Mouse (Mus musculus): ENCODE results near the gene Atp2b4. TPM values are rescaled to one million over a fixed set of nuclear protein-coding genes. Genes with fewer than 3 reads are reported as not detected.

The Atp2b4 gene
- total RNA-seq, 2 experiments from 2014 or later = 370 to 490 TPM

DNA sequence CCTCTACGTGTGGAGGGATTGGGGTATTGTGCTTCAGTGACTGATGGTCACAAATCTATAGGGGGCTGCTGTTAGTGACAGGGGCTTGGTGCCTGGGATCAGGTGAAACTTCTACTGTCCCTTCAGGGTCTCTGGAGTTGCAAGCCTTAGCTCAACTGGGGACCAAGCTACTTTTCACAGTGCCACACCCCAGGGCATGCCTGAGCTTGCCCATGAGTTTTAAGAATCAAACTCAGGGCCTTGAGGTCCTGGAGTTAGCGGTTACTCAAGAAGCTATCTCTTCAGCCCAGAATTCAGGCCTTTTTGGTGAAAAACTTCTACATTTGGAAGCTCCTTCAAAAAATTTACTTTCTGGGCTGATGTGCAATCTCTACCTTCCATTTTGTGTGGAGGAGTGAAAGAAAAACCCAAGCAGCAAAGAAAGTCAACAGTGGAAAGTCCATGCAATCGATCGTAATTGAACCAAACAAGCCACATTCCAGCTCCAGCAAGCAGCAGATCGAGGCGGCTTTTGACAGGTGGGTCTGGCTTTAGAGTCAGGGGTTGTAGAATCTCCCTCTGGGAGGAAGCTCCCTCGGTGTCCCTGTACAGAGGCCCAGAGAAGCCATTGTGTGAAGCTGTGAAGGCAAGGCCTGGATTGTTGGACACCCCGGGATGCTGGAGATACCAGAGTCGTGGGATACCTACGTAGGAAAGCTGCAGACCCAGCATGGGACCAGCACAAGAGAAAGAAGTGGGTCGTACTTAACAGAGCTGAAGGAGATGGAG is 136.5 kb downstream of the Atp2b4 start:
- no peak for ATAC-seq (replicated peaks; ENCODE audit: low FRiP score, poor library complexity, severe bottlenecking)

DNA sequence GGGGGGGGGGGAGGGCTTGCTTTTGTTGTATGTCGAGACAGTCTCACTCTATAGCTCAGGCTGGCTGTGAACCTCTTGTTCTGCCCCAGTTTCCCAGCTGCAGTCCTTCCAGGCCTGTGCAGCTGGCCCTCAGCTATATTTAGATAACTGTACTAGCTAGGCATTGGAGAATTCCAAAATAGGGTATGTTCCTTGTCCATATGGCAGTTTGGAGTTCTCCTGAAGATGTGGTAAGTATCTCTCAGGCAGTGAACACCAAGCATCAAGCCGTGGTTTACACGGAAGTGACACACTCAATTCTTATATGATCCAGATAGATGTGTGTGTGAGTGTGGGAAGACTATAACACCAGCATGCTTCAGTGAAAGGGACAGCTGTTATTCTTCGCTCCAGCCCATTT is 137.4 kb downstream of the Atp2b4 start:
- no peak for ATAC-seq (replicated peaks; ENCODE audit: low FRiP score, poor library complexity, severe bottlenecking)

DNA sequence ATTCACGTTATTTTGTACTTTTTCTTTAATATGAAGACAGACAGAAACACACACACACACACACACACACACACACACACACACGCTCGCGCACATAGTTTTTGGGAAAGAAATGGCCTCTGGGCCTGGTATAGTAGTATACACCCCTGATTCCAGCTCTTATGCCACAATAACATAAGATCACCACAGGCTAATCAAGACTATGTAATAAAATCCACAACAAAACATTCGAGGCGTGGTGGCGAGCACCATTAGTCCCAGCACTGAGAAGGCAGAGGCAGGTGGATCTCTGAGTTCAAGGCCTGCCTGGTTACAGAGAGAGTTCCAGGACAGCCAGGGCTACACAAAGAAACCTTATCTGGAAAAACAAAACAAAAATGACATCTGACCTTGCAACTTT is 137.9 kb downstream of the Atp2b4 start:
- no peak for ATAC-seq (replicated peaks; ENCODE audit: low FRiP score, poor library complexity, severe bottlenecking)

DNA sequence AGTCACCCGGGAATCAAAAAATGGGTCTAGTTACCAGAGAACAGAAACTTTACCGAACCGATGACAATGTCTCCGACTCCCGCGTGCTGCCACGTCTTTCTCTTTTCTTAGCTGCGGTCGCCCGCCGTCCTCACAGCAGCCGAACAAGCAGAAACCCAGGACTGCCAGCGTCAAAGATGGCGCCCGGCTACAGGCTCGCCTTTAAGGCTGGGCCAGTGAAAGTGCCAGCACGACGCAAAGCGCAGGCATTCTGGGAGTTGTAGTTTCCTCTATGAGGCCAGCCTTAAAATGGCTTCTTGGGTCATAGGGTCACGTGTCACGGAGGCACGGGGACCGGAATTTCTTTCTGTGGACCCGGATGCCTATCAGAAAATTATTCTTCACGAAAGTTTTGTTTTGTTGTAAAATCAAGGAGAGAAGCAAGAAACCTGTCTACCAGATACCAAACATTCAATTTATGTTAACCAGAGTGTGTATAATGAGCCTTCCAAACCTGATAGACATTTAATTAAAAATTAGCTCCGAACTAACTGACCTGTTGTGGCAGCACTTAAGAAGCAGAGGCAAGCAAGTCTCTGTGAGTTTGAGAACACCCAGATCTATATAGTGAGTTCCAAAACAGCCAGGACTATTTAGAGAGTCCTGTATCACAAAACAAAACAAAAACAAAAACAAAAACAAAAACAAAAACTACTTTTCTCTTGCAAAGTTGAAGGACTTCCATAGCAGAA is 139.5 kb downstream of the Atp2b4 start, which contains the start of gene Gm38394:
Gm38394 (minus strand) TSS at position 116 of the 731 bp plus-strand sequence.
- ATAC-seq (replicated peaks; ENCODE audit: low FRiP score, poor library complexity, severe bottlenecking) = peak; percentile 99

DNA sequence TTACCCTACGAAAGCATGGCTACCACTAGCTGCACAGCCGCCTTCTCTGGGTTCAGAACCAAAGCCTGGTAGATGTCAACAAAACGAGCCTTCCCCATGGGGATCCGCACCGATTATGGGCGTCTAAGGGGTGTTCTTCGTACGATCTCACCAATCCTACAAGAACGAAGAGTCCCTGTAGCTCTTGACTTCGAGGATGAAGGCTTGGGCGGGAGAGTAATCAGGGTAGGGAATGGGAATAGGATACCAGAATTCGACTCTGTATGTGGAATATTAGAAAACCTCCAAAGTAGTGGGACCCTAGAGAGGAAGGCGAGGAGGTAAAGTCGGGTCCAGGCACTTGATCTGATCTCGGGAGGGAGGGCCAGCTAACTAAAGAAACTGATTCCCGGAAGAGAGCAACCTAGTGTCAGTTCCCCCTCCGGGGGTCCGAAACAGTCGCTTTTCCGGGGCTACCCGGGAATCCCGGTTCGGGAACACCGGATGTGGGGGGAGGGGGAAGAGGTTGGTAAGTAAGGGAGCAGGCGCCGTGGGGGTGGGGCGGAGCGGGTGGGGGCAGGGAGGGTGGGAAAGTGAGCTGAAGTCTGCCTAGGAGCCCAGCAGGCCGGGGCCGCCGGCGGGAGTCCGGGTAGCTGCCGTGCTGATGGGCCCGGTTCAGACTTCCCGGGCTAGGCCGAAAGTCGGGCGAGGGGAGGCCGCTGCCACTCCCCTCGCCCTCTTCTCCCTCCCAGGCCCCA is 140.2 kb downstream of the Atp2b4 start, which contains the start of gene Zbed6:
Zbed6 (minus strand) TSS at position 420 of the 737 bp plus-strand sequence.
- peak; percentile 60 for ATAC-seq (replicated peaks; ENCODE audit: low FRiP score, poor library complexity, severe bottlenecking)

DNA sequence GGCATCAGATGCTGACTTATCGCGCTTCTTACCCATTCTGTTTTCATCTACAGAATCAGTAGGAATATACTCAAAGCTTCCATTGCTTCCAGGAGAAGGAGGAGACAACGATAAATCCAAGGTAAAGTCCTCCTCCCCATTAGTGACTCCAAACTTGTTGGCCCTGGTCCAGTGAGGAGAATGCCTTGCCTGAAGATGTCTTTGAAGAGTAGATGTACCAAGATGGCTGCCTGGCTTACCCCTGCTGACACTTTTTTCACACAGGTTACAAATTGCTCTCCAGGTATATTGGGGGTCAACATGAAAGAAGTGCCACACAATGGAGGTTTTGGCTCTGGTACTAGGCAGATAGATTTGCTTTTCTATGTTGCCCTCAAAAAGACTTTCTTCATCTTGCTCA is 142.0 kb downstream of the Atp2b4 start:
- ATAC-seq (replicated peaks; ENCODE audit: low FRiP score, poor library complexity, severe bottlenecking) = no peak

DNA sequence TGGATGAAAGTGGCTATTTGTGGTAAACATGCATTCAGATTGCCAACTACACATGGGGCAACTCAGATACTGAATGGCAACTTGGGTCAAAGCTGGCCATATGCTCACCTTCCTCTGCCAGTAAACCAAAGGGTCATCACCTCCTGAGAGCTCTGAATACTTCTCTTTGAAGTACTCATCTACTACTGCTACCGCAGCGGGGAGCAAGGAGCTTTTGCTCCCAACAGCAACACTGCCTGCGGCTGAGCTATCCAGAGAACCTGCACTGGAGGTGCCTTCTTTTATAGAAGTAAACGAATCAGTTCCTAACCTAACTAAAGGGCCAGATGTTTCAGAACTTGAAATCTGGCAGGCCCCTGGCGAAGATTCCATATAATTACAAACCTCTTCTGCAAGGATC is 144.0 kb downstream of the Atp2b4 start:
- no peak for ATAC-seq (replicated peaks; ENCODE audit: low FRiP score, poor library complexity, severe bottlenecking)

DNA sequence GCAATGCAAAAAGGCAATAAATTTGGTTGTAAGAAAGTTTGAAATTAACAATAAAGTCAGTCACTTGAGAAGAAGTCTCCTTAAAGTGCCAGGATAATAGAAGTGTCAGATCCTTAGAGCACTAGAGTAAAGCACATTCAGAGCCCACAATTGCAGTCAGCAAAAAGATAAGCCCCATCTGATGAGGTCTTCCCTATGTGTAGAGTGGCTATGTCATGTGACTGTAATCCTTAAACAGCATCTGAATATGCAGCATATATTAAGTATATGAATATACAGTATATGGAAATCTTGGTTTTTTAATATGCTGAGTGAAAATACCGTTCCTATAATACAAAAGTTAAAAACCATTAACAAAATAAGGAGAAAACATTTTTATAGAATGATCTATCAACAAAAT is 147.8 kb downstream of the Atp2b4 start:
- no peak for ATAC-seq (replicated peaks; ENCODE audit: low FRiP score, poor library complexity, severe bottlenecking)

DNA sequence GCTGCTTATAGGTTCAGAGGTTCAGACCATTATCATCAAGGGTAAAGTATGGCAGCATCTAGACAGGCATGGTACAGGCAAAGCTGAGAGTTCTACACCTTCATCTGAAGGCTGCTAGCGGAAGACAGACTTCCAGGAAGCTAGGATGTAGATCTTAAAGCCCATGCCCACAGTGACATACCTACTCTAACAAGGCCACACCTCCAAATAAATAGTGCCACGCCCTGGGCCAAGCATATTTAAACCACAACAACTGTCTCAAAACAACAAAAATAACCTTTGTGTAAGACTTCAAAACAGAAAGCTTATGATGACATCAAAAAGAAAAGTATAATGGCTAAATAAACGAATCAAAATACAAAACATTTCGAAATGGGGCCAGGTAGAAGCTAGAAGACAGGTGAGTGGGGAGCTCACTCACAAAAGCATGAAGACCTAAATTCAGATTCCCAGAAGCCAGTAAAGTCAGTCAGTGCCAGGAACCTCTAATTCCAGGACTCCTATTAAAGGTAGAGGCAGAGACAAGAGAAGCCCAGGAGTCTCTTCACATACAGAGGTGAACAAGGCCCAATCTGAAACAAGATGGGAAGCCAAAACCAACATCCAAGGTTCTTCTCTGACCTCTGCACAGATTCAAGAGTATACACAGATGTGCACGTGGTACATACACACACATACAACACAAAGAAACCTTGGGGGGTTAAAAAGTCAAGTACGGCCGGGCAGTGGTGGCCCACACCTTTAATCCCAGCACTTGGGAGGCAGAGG is 150.4 kb downstream of the Atp2b4 start:
- no peak for ATAC-seq (replicated peaks; ENCODE audit: low FRiP score, poor library complexity, severe bottlenecking)

Other genes starting within 250 kb of the Atp2b4 start
- gene Snrpe, start 190.8 kb downstream of the Atp2b4 start, total RNA-seq (2015; ENCODE audit: low replicate concordance) = 266 and 285 TPM in 2 replicates
- gene Snrpe, start 190.8 kb downstream of the Atp2b4 start, total RNA-seq (2017; ENCODE audit: low replicate concordance) = 123 and 292 TPM in 2 replicates
- 5.4 TPM in 1 of 2 replicates, not detected in the other for gene Zbed6, start 140.2 kb downstream of the Atp2b4 start, total RNA-seq (2015; ENCODE audit: low replicate concordance)
- gene Zbed6, start 140.2 kb downstream of the Atp2b4 start, total RNA-seq (2017; ENCODE audit: low replicate concordance) = 25.3 and 36.0 TPM in 2 replicates
- 23.4 and 43.6 TPM in 2 replicates for gene Gm38394, start 139.7 kb downstream of the Atp2b4 start, total RNA-seq (2015; ENCODE audit: low replicate concordance)
- 9.1 and 22.3 TPM in 2 replicates for gene Gm38394, start 139.7 kb downstream of the Atp2b4 start, total RNA-seq (2017; ENCODE audit: low replicate concordance)
- gene Lax1, start 110.9 kb downstream of the Atp2b4 start, total RNA-seq (2015; ENCODE audit: low replicate concordance) = 2.9 TPM in 1 of 2 replicates, not detected in the other
- gene Lax1, start 110.9 kb downstream of the Atp2b4 start, total RNA-seq (2017; ENCODE audit: low replicate concordance) = 1.8 and 4.0 TPM in 2 replicates
- gene Optc, start 107.0 kb upstream of the Atp2b4 start, total RNA-seq (2015; ENCODE audit: low replicate concordance) = not detected in 2 replicates
- gene Optc, start 107.0 kb upstream of the Atp2b4 start, total RNA-seq (2017; ENCODE audit: low replicate concordance) = not detected in 2 replicates
- 0.42 TPM in 1 of 2 replicates, not detected in the other for gene Prelp, start 120.4 kb upstream of the Atp2b4 start, total RNA-seq (2015; ENCODE audit: low replicate concordance)
- 0.13 TPM in 1 of 2 replicates, not detected in the other for gene Prelp, start 120.4 kb upstream of the Atp2b4 start, total RNA-seq (2017; ENCODE audit: low replicate concordance)
- not detected in 2 replicates for gene Fmod, start 236.2 kb upstream of the Atp2b4 start, total RNA-seq (2015; ENCODE audit: low replicate concordance)
- gene Fmod, start 236.2 kb upstream of the Atp2b4 start, total RNA-seq (2017; ENCODE audit: low replicate concordance) = not detected in 2 replicates